Mouse (Mus musculus) embryo, embryonic 11.5 days (tissue): ENCODE data around the gene Gm867.

Source experiments
- DNase-seq: peaks from one replicate; pipeline ENCODE4 v3.0.0-alpha.2; 2012; ENCODE audit warnings: low read depth, low spot score

Gm867 gene

GRCm38 (mm10) chr10:75940520-75940919 lies at the start of gene Gm867:
Gene Gm867, minus strand, starts transcription at chr10:75940672.
- no peak for DNase-seq

- DNase-seq, result no peak
Measured at GRCm38 (mm10) chr10:75979432-75979831, 39.0 kb upstream of the Gm867 start.

- no peak for DNase-seq
Measured at GRCm38 (mm10) chr10:75978835-75979157, 38.3 kb upstream of the Gm867 start.

GRCm38 (mm10) chr10:75978119-75978834 lies 37.8 kb upstream of the Gm867 start:
- DNase-seq, result no peak

GRCm38 (mm10) chr10:75975216-75975615 lies 34.7 kb upstream of the Gm867 start:
- no peak for DNase-seq

GRCm38 (mm10) chr10:75973846-75974245 lies 33.4 kb upstream of the Gm867 start:
- no peak for DNase-seq

- DNase-seq, result no peak
Measured at GRCm38 (mm10) chr10:75954381-75954811, 13.9 kb upstream of the Gm867 start, which contains the start of gene Gm5134. Gene Gm5134, plus strand, starts transcription at chr10:75954514.

GRCm38 (mm10) chr10:75951424-75952050 lies 11.1 kb upstream of the Gm867 start:
- no peak for DNase-seq

- no peak for DNase-seq
Measured at GRCm38 (mm10) chr10:75950791-75951210, 10.3 kb upstream of the Gm867 start.

- DNase-seq, result no peak
Measured at GRCm38 (mm10) chr10:75949053-75950045, 8.9 kb upstream of the Gm867 start.

- DNase-seq, result no peak
Measured at GRCm38 (mm10) chr10:75948079-75948478, 7.6 kb upstream of the Gm867 start.

- no peak for DNase-seq
Measured at GRCm38 (mm10) chr10:75945896-75946295, 5.4 kb upstream of the Gm867 start.

- DNase-seq, result no peak
Measured at GRCm38 (mm10) chr10:75945213-75945612, 4.7 kb upstream of the Gm867 start.

GRCm38 (mm10) chr10:75944066-75944772 lies 3.7 kb upstream of the Gm867 start:
- no peak for DNase-seq

- DNase-seq, result no peak
Measured at GRCm38 (mm10) chr10:75942736-75943477, 2.4 kb upstream of the Gm867 start, which contains the start of gene Vpreb3. Gene Vpreb3, plus strand, starts transcription at chr10:75943057.

- DNase-seq, result no peak
Measured at GRCm38 (mm10) chr10:75941042-75941824, 761 bp upstream of the Gm867 start.

GRCm38 (mm10) chr10:75939481-75940234 lies 814 bp downstream of the Gm867 start:
- DNase-seq, result no peak

GRCm38 (mm10) chr10:75937851-75938643 lies 2.4 kb downstream of the Gm867 start:
- DNase-seq, result no peak
